Mouse (Mus musculus) neural tube, embryonic 15.5 days (tissue): ENCODE results near the gene Ralgapa1. TPM values are rescaled to one million over a fixed set of nuclear protein-coding genes. Genes with fewer than 3 reads are reported as not detected.
"Not testable (repeated sequence)": the region's sequence is repeated elsewhere in the genome, so short reads cannot be mapped to it uniquely, and the experiment has no call there.

Source experiments
- ATAC-seq: fragments of 200-750 bp; cut with Nextera tagmentation; 2 replicates; pipeline ENCODE4 v1.8.0; 2017; ENCODE audit warnings: mild to moderate bottlenecking, moderate TSS enrichment, moderate library complexity; ENCODE audit not compliant: low FRiP score
- H3K27ac ChIP-seq: fragments of 300-500 bp; sonication (generic); replicated peaks from 2 replicates; pipeline ENCODE4 v1.5.1; 2015; ENCODE audit warnings: mild to moderate bottlenecking, inconsistent platforms
- H3K27me3 ChIP-seq: fragments of 300-500 bp; sonication (generic); replicated peaks from 2 replicates; pipeline ENCODE4 v1.6.1; 2015; ENCODE audit warnings: inconsistent platforms
- H3K36me3 ChIP-seq: fragments of 300-500 bp; sonication (generic); 2 replicates; pipeline ENCODE4 v1.6.1; 2015; ENCODE audit warnings: inconsistent platforms
- H3K4me1 ChIP-seq: fragments of 300-500 bp; sonication (generic); 2 replicates; pipeline ENCODE4 v1.6.1; 2015; ENCODE audit warnings: inconsistent platforms
- H3K4me2 ChIP-seq: fragments of 300-500 bp; sonication (generic); 2 replicates; pipeline ENCODE4 v1.6.1; 2015; ENCODE audit warnings: inconsistent platforms, mild to moderate bottlenecking, moderate library complexity
- H3K4me3 ChIP-seq: fragments of 300-500 bp; sonication (generic); replicated peaks from 2 replicates; pipeline ENCODE4 v1.5.1; 2015; ENCODE audit warnings: mild to moderate bottlenecking, inconsistent platforms
- H3K9ac ChIP-seq: fragments of 300-500 bp; sonication (generic); replicated peaks from 2 replicates; pipeline ENCODE4 v1.6.1; 2015; ENCODE audit warnings: mild to moderate bottlenecking, inconsistent platforms
- H3K9me3 ChIP-seq: fragments of 300-500 bp; sonication (generic); replicated peaks from 2 replicates; pipeline ENCODE4 v1.6.1; 2016; ENCODE audit warnings: inconsistent platforms
- WGBS: fragments of 180-500 bp; shearing (Covaris S2); methylation state at CpG from one replicate; pipeline ENCODE4 v1.1.7; 2015; ENCODE audit warnings: mixed read lengths; 5-methylcytosine and 5-hydroxymethylcytosine counted together
- polyA plus RNA-seq: library from polyadenylated mRNA; unstranded; fragments of >200 nt; fragmentation: Nextera tagmentation; extraction: Ambion mirVana; gene quantifications from 2 replicates; pipeline ENCODE4 v1.2.1, GENCODE M21; 2015

Ralgapa1 gene
- polyA plus RNA-seq, 1 experiment from 2014 or later = 25.4 TPM

DNA sequence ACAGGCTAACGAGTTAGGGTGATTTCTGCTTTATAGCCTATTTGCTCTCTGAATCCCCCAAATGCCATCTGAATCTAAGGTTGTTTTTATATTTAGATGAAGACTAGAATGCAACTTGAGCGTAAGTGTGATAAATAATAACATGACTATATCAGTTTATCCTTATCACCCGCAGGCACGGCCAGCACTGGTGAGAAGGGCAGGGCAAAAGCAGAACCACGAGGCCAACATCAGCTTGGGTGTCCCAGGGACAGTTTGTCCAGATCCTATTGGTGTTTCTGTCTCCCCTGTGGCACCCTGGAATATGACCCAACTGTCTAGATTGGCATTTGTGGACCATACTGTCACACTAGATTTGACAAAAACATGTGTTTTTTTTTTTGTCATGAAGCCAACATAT lies 197.7 kb downstream of the Ralgapa1 start:
- WGBS = 78% methylated on average over 5 of the region's 5 CpGs
- no peak for ATAC-seq
- Histone ChIP-seq H3K27me3 (no peaks in the 10 kb centered on the region), H3K9ac (no peak overlapping the region), H3K4me3 (no peak overlapping the region), H3K9me3 (no peaks in the 10 kb centered on the region), H3K4me1 (0 out of 2 replicates have a peak, but pooled peaks cover 4% of the 10 kb centered on the region), H3K4me2 (no peak overlapping the region), H3K36me3 (no peaks in the 10 kb centered on the region), H3K27ac (no peak overlapping the region)

DNA sequence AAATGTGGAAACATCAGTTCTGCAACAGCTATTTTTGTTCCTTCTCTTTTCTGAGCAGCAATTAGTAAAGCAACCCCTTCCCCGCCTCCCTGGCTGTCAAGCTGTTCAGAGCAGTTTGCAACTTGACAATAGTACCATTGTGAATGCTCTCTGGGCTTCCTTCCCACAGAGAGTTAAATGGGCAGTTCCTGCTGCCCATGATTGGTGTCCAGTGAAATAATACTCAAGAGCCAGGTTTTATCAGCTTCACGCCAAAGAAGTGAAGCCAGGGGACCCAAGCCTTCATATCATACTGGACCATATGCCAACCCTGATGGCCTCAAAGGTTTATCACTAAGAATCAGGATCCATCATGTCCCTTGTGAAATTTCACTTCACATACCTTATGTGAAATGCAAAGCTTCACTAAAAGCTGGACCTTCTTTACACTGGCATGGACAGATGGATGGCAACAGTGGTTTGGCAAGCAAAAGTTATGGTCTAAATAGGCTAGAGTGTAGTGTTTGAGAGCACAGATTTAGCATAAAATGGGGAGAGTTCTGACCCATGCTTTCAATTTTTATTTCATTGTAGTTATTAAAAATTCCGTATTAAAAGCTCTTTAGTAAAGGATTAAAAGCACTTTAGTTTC lies 198.2 kb downstream of the Ralgapa1 start:
- Histone ChIP-seq H3K27me3 (no peaks in the 10 kb centered on the region), H3K9ac (no peak overlapping the region), H3K4me2 (peak overlapping the region; percentile 9; the same call in 1 of the 2 replicates), H3K9me3 (no peaks in the 10 kb centered on the region), H3K4me1 (0 out of 2 replicates have a peak, but pooled peaks cover 4% of the 10 kb centered on the region), H3K36me3 (no peaks in the 10 kb centered on the region), H3K27ac (no peak overlapping the region), H3K4me3 (no peak overlapping the region)
- 29% methylated on average over 3 of the region's 3 CpGs for WGBS
- no peak for ATAC-seq

DNA sequence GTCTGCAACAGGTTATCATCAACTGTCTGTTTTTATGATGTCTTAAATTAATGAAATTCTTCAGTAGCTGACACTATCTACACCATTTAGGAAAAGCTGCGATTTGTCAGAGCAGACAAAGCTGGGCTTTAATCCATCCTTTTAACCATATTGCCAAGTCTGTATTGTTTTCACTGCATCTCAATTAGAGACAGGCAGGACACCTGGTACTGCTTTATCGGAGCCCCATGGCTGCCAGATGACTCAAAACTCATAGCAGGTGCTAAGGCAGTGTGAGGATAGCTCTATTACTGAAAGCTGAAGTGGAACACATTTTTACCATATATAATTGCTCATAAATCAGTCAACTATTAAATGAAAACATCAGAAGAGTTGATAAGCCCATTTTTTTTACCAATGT lies 200.6 kb downstream of the Ralgapa1 start:
- no peak overlapping the region for H3K27ac ChIP-seq
- H3K9ac ChIP-seq = no peak overlapping the region
- H3K4me3 ChIP-seq = no peak overlapping the region
- H3K27me3 ChIP-seq = no peaks in the 10 kb centered on the region
- no peak for ATAC-seq
- H3K4me1 ChIP-seq = 0 out of 2 replicates have a peak, but pooled peaks cover 4% of the 10 kb centered on the region
- no peak overlapping the region for H3K4me2 ChIP-seq
- no peaks in the 10 kb centered on the region for H3K9me3 ChIP-seq
- no peaks in the 10 kb centered on the region for H3K36me3 ChIP-seq
- 50% methylated on average over 2 of the region's 2 CpGs for WGBS

- no peak for ATAC-seq
- WGBS = 77% methylated on average over 2 of the region's 2 CpGs
Measured at GRCm38 (mm10) chr12:55610812-55611211, 210.2 kb downstream of the Ralgapa1 start.

GRCm38 (mm10) chr12:55607902-55608301 lies 213.1 kb downstream of the Ralgapa1 start:
- 23% methylated on average over 4 of the region's 4 CpGs for WGBS
- H3K4me1 ChIP-seq = no peaks in the 10 kb centered on the region
- peaks cover 10% of the 10 kb centered on the region; the same call in 1 of the 2 replicates for H3K36me3 ChIP-seq
- H3K9ac ChIP-seq = no peak overlapping the region
- no peaks in the 10 kb centered on the region for H3K9me3 ChIP-seq
- no peak overlapping the region for H3K4me3 ChIP-seq
- peak; percentile 35; the same call in 1 of the 2 replicates for ATAC-seq
- H3K27me3 ChIP-seq = peaks cover 4% of the 10 kb centered on the region; the same call in 1 of the 2 replicates
- no peak overlapping the region for H3K4me2 ChIP-seq
- H3K27ac ChIP-seq = no peak overlapping the region

More at GRCm38 (mm10) chr12:55610812-55611211, 210.2 kb downstream of the Ralgapa1 start:
- Histone ChIP-seq H3K36me3 (peaks cover 3% of the 10 kb centered on the region; the same call in 1 of the 2 replicates), H3K4me3 (no peak overlapping the region), H3K4me1 (no peaks in the 10 kb centered on the region), H3K4me2 (no peak overlapping the region), H3K27me3 (no peaks in the 10 kb centered on the region), H3K27ac (no peak overlapping the region), H3K9me3 (no peaks in the 10 kb centered on the region), H3K9ac (no peak overlapping the region)

GRCm38 (mm10) chr12:55604411-55604810 lies 216.6 kb downstream of the Ralgapa1 start:
- no peak overlapping the region for H3K4me2 ChIP-seq
- WGBS = 86% methylated on average over 3 of the region's 3 CpGs
- no peak for ATAC-seq

DNA sequence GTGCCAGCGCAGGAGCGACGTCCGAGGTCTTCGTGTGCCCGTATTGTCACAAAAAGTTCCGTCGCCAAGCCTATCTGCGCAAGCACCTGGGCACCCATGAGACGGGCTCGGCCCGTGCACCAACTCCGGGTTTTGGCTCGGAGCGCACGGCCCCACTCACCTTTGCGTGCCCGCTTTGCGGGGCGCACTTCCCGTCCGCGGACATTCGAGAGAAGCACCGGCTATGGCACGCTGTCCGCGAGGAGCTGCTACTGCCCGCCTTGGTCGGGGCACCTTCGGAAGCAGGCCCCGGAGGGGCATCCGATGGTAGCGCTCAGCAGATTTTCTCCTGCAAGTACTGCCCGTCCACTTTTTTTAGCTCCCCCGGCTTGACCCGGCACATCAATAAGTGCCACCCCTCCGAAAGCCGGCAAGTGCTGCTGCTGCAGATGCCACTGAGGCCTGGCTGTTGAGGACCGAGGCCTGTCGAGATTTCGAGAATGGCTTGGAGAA lies 220.4 kb downstream of the Ralgapa1 start:
- Histone ChIP-seq H3K4me1 (peaks cover 26% of the 10 kb centered on the region), H3K4me3 (peak overlapping the region; percentile 47), H3K9me3 (no peaks in the 10 kb centered on the region), H3K9ac (no peak overlapping the region), H3K27me3 (peaks cover 62% of the 10 kb centered on the region), H3K36me3 (0 out of 2 replicates have a peak, but pooled peaks cover 7% of the 10 kb centered on the region), H3K4me2 (peak overlapping the region; percentile 88), H3K27ac (no peak overlapping the region)
- 6% methylated on average over 42 of the region's 42 CpGs for WGBS
- no peak for ATAC-seq

More at GRCm38 (mm10) chr12:55604411-55604810, 216.6 kb downstream of the Ralgapa1 start:
- H3K27me3 ChIP-seq = peaks cover 31% of the 10 kb centered on the region
- no peak overlapping the region for H3K27ac ChIP-seq
- H3K9ac ChIP-seq = no peak overlapping the region
- H3K9me3 ChIP-seq = no peaks in the 10 kb centered on the region
- 0 out of 2 replicates have a peak, but pooled peaks cover 7% of the 10 kb centered on the region for H3K36me3 ChIP-seq
- H3K4me3 ChIP-seq = no peak overlapping the region
- peaks cover 13% of the 10 kb centered on the region for H3K4me1 ChIP-seq

DNA sequence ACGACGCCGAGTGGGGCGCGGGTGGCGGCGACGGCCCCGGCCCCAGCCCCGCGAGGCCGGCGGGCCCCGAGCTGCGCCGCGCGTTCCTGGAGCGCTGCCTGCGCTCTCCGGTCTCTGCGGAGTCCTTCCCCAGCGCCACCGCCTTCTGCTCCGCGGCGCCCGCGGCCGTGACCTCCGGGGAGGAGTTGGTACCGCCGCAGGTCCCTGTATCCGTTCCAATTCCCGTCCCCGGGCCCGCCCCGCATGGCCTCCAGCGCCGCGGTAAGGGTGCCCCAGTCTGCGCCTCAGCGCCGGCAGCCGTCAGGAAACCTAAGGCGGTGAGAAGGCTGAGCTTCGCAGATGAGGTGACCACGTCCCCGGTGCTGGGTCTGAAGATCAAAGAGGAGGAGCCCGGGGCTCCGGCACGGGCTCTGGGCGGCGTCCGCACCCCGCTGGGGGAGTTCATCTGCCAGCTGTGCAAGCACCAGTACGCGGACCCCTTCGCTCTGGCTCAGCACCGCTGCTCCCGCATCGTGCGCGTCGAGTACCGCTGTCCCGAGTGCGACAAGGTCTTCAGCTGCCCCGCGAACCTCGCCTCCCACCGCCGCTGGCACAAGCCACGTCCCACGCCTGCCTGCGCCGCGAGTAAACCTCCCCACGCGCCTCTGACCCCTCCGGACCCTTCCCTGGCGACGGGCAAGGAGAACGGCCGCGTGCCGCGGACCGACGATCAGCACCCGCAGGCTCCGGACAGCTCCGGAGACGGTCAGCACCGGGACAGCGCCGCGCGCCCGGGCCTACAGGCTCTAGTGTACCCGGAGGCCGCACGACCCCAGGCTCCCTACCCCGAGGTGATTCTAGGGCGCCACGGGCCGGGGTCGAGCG lies 221.1 kb downstream of the Ralgapa1 start:
- H3K9ac ChIP-seq = peak overlapping the region; percentile 45
- WGBS = under 1% methylated on average over 107 of the region's 109 CpGs
- peaks cover 62% of the 10 kb centered on the region for H3K27me3 ChIP-seq
- peak overlapping the region; percentile 47 for H3K4me3 ChIP-seq
- H3K27ac ChIP-seq = no peak overlapping the region
- ATAC-seq = peak; percentile 63
- 0 out of 2 replicates have a peak, but pooled peaks cover 3% of the 10 kb centered on the region for H3K36me3 ChIP-seq
- peak overlapping the region; percentile 88 for H3K4me2 ChIP-seq
- peaks cover 26% of the 10 kb centered on the region for H3K4me1 ChIP-seq
- H3K9me3 ChIP-seq = no peaks in the 10 kb centered on the region

DNA sequence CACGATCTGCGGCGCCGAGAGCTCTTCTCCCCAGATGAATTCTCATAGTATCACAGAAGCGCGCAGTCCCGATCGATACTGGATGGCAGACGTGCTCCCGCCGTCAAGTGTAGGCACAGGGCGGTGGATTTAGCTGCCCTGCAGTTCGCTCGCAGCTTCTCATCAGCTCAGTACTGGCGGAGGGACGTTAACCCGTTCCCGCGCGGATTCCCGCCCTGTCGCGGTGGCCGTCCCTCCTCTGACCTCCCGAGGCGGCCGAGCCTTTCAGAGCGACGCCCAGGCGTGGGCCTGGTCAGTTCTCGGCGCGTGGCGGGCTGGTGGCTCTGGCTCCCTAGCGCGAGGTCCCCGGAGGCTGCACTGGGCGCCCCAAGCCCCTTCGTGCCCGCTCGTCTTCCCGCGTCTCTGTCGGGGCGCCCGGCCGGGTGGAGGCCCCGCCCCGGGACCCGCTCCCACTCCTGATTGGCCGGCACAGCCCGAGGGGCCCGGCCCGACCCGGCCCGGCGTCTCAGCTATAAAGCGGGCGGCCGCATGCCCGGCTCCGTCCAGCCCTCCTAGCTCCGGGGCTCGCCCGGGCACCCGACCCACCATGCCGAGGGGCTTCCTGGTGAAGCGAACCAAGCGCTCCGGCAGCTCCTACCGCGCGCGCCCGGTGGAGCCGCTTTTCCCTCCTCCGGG lies 221.9 kb downstream of the Ralgapa1 start, which contains the start of gene Insm2:
TSS of gene Insm2 (plus strand) at position 541 of the 675 bp plus-strand sequence.
- Histone ChIP-seq H3K27me3 (peaks cover 65% of the 10 kb centered on the region), H3K4me3 (peak within 1 kb of the TSS; percentile 47), H3K9ac (peak within 1 kb of the TSS; percentile 45), H3K27ac (no peak within 1 kb of the TSS), H3K36me3 (0 out of 2 replicates have a peak, but pooled peaks cover 3% of the 10 kb centered on the region), H3K4me2 (peak within 1 kb of the TSS; percentile 88), H3K4me1 (peaks cover 26% of the 10 kb centered on the region), H3K9me3 (no peaks in the 10 kb centered on the region)
- ATAC-seq = peak; percentile 80
- WGBS = 1% methylated on average over 77 of the region's 77 CpGs

DNA sequence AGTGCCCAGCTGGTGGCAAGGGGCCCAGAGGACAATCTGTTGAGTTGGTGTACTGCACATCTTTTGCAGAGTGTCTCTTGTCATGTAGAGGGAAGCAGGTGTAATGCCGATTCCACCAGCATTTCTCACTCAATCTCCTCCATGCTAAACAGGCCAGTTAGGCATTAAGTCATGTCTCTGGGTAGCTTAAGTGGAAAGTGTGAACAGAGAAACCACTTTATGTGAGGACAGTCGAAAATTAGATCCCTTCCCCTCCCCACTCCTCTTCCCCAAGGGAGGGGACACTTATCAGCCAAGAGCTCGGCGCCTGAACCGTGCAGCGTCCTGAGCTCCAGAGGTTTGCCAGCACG lies 222.5 kb downstream of the Ralgapa1 start:
- Histone ChIP-seq H3K4me3 (peak overlapping the region; percentile 47), H3K4me1 (peaks cover 26% of the 10 kb centered on the region), H3K27me3 (peaks cover 65% of the 10 kb centered on the region), H3K27ac (no peak overlapping the region), H3K36me3 (0 out of 2 replicates have a peak, but pooled peaks cover 3% of the 10 kb centered on the region), H3K9me3 (no peaks in the 10 kb centered on the region), H3K9ac (peak overlapping the region; percentile 45; the same call in 1 of the 2 replicates), H3K4me2 (peak overlapping the region; percentile 88)
- no peak; the same call in 1 of the 2 replicates for ATAC-seq
- WGBS = 6% methylated on average over 7 of the region's 7 CpGs

GRCm38 (mm10) chr12:55586936-55587335 lies 234.0 kb downstream of the Ralgapa1 start:
- not testable (repeated sequence) for H3K4me2 ChIP-seq, ATAC-seq, H3K9me3 ChIP-seq, H3K4me1 ChIP-seq, H3K27ac ChIP-seq, H3K9ac ChIP-seq, H3K4me3 ChIP-seq, H3K36me3 ChIP-seq, H3K27me3 ChIP-seq
- 66% methylated on average over 9 of the region's 9 CpGs for WGBS
